Mouse (Mus musculus) B cell, adult 2 months (primary cell): ENCODE measurements around the gene Gm10964.
"Not testable (repeated sequence)": the region's sequence is repeated elsewhere in the genome, so short reads cannot be mapped to it uniquely, and the experiment has no call there.

ENCODE experiments used
- DNase-seq, 2 experiments: peaks; one replicate each; pipeline ENCODE4 v3.0.0; 2022

Gm10964 gene

DNA sequence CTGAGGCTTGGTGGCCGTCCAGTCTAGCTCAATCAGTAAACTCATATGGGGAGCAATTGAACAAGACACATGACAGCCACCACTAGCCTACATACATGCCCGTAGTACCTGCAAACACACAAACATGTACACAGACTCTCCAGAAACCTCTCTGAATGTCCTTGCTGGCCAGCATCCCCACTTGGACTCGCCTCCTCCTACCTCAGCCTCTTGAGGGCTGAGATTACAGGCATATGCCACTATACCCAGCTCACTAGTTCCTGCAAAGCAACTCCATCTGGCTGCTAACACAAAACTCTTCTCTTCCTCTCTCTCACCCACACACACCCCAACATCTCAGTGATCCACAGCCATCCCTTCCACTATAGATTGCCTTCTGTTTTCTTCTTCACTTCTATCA lies 41.1 kb downstream of the Gm10964 start:
- no peak for DNase-seq

DNA sequence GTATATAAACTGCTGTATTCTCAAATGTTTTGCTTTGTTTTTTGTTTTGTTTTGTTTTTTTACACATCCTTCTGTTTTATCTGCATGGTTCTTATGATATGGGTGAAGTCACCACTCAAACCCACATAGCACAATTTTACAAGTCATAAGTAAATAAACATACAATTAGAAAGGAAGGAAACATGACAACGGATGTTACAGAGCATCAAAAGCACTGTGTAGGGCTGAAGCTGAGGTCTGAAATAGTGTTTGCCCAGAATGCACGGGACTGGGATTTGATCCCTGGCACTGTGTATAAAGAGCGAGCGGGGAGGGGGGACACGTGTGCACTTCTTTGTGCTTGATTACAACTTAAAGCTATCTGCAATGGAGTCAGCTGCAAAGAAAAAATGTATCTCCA lies 41.6 kb downstream of the Gm10964 start:
- DNase-seq = no peak

GRCm38 (mm10) chr3:103782844-103783609 lies 43.9 kb downstream of the Gm10964 start:
- DNase-seq = peak; percentile 54 to 57

- peak in 1 of 2 experiments; percentile 43 for DNase-seq
Observed at GRCm38 (mm10) chr3:103787225-103787624, 48.1 kb downstream of the Gm10964 start.

GRCm38 (mm10) chr3:103789096-103789495 lies 49.9 kb downstream of the Gm10964 start:
- no peak for DNase-seq

DNA sequence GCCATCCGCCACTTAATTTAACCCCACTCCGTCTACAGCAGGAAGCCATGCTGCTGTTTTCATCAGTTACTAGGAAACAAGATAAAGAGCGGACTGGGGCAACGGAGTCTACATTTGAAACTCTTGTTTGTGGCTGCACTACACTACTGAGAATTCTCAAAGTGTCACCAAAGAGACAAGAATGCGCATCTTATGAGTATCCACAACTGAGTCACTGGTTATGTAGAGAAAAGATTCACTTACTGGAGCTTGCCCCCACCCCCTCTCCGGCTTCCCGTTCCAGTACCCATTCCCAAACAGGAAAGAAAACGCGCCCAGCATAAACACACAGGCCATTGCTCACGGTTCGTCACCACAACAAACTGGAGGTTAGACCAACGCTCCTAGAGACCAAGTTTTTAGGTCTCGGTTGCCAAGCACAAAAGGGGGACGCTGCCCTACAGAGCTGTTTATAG lies 50.8 kb downstream of the Gm10964 start:
- DNase-seq = no peak

DNA sequence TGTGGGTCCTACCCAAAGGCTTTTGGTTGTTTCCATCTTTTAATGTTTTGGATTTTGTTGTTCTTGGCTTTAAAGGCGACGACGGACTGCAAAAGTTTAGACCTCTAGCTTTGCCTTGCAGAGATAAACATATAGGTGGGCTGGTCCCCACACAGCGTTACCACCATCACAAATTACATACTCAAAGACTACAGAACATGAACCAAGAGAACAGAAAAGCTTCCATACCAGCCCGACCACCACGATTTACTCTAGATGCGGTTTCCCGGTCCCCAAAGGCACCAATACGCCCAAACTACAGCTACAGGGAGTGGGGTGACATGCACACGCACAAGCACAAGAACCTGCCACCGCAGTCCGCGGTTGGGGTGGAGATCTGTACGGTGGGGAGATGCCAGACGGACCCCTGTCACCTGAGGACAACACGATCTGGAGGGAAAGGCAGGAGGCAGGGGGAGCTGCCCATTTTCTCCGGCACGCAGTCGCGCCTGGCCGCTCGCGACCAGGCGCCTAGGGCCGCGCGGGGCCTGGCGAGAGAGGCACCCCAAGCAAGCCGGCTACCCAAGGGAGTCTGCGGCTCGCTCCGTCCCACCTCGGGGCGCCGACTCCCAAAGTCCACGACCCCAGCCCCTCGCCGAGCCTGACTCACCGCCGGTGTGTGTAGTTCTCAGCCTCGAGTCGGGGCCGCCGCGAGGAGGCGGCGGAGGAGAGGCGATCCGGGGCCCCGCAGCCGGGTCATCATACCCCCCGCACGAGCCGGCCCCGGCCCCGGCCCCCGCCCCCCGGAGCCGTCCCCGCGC lies 51.4 kb downstream of the Gm10964 start:
- DNase-seq = peak; percentile 48 to 51

GRCm38 (mm10) chr3:103791230-103792110 lies 52.3 kb downstream of the Gm10964 start, which contains the start of gene Hipk1:
Gene Hipk1 (minus strand): TSS chr3:103791563.
- DNase-seq = peak; percentile 94 to 95

DNA sequence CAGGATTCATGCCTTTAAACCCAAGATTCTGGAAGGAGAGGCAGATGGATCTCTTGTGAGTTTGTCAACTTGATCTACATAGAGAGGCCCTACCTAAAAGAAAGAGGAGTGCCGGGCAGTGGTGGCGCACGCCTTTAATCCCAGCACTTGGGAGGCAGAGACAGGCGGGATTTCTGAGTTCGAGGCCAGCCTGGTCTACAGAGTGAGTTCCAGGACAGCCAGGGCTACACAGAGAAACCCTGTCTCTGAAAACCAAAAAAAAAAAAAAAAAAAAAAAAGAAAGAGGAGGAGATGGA lies 52.9 kb downstream of the Gm10964 start:
- not testable (repeated sequence) for DNase-seq

GRCm38 (mm10) chr3:103792566-103792965 lies 53.4 kb downstream of the Gm10964 start:
- DNase-seq = no peak
